Mouse (Mus musculus): Measurements from ENCODE around the gene Rbck1. TPM values are rescaled to one million over a fixed set of nuclear protein-coding genes. Genes with fewer than 3 reads are reported as not detected.
"Not testable (repeated sequence)": the region's sequence is repeated elsewhere in the genome, so short reads cannot be mapped to it uniquely, and the experiment has no call there.

Rbck1 gene
- polyA plus RNA-seq, 1 experiment from 2014 or later = 107 TPM

DNA sequence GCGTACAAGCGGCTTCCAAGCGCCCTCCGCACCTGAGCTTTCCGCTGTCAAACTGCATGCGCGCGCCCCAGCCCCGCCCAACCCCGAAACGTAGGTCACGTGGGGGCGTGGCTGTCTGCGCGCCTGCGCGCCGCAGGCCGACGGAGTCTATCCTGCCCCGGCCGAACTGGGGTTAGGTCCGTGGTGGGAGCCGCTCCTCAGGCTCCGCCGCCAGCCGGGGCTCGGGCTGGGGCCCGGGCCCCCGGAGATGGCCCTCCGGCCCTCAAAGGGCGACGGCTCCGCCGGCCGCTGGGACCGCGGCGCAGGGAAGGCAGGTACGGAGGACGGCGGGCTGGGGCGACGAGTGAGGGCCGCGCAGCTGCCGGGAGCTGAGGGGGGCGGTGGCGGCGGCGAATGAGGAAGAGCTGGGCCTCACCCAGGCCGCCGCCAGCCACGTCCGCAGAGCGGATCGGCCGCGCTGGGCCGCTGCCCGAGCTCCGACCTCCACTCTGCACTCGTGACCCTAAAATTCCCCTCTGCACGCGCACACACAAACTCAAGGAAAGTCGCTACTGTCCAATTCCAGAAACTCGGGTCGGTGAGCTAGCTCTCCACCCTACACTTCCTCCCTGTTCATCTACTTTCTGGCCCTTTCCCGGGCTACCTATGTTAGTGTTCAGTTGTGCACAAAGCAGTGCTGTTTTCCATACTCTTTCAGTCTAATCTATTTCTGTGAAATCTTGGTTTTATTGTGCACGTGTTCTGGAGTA is 38.6 kb downstream of the Rbck1 start, which contains the start of gene Tbc1d20:
Gene Tbc1d20 (plus strand): TSS at position 102 of the 749 bp plus-strand sequence.
- no peaks in the 10 kb centered on the region for H3K36me3 ChIP-seq (ENCODE audit: control insufficient read depth, insufficient read depth, low read length)
- no peaks in the 10 kb centered on the region for H3K9me3 ChIP-seq (ENCODE audit: control insufficient read depth, low read length)
- under 1% methylated on average over 49 of the region's 70 CpGs for WGBS
- H3K4me2 ChIP-seq (ENCODE audit: low read depth, low read length) = peak within 1 kb of the TSS; percentile 84
- peaks cover 23% of the 10 kb centered on the region for H3K4me1 ChIP-seq (ENCODE audit: control insufficient read depth, insufficient read depth, low read length)
- ATAC-seq (ENCODE audit: low read depth) = peak; percentile 98
- H3K4me3 ChIP-seq (ENCODE audit: low read depth, low read length) = peak within 1 kb of the TSS; percentile 89
- H3K27me3 ChIP-seq (ENCODE audit: control insufficient read depth, insufficient read depth, low read length) = no peaks in the 10 kb centered on the region
- H3K9ac ChIP-seq (replicated peaks; ENCODE audit: low read depth, low read length) = peak within 1 kb of the TSS; percentile 93
- H3K27ac ChIP-seq (ENCODE audit: low read depth, low read length) = peak within 1 kb of the TSS; percentile 77

DNA sequence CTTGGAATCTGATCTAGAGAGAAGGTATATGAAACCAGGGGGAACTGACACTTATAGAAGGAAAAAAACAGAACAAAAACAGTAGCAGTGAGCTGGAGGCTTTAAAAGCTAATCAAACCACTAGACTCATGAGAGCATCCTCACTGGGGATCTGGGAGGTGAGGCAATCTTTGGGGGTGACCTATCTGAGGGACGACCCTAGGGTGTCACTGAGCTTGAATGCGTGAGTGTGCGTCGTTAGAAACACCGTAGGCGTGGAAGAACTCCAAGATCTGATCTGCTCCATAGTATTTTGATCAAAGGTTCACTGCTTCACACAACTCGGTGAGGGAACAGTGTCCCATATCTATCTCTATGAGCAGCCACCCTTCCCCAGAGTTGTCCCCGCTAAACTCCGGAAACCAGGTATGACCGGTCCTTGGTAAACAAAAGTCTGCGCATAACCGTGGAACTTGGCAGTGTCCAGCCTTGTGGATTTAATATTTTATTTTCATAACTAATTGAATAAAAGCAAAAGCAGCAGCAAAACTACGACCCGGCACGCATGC is 39.2 kb downstream of the Rbck1 start:
- Histone ChIP-seq H3K4me2 (ENCODE audit: low read depth, low read length) (peak overlapping the region; percentile 84), H3K4me3 (ENCODE audit: low read depth, low read length) (peak overlapping the region; percentile 89), H3K9me3 (ENCODE audit: control insufficient read depth, low read length) (no peaks in the 10 kb centered on the region), H3K9ac (replicated peaks; ENCODE audit: low read depth, low read length) (peak overlapping the region; percentile 93), H3K27me3 (ENCODE audit: control insufficient read depth, insufficient read depth, low read length) (no peaks in the 10 kb centered on the region), H3K27ac (ENCODE audit: low read depth, low read length) (no peak overlapping the region), H3K36me3 (ENCODE audit: control insufficient read depth, insufficient read depth, low read length) (no peaks in the 10 kb centered on the region), H3K4me1 (ENCODE audit: control insufficient read depth, insufficient read depth, low read length) (peaks cover 23% of the 10 kb centered on the region)
- ATAC-seq (ENCODE audit: low read depth) = peak; percentile 76
- WGBS = 1% methylated on average over 15 of the region's 15 CpGs

DNA sequence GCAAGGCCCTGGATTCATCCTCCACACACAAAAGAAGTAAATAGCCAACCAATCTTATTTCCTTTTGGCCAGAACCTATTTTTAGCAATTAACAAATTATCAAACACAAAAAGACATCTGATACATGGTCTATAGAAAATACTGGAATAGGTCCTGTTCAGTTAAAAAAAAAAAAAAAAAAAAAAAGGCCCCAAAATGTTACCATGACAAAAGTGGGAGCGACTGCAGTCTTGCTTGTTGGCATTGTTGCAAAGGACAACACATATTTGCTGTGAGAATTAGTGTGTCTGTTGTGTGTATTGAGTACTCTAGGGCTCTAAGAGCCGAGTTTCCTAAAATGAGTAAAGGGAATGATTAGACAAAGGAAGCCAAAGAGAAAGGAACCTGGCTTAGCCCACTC is 40.0 kb downstream of the Rbck1 start:
- no peak overlapping the region for H3K9ac ChIP-seq (replicated peaks; ENCODE audit: low read depth, low read length)
- no peak overlapping the region for H3K4me2 ChIP-seq (ENCODE audit: low read depth, low read length)
- WGBS = 60% methylated on average over 2 of the region's 2 CpGs
- no peak for ATAC-seq (ENCODE audit: low read depth)
- no peak overlapping the region for H3K27ac ChIP-seq (ENCODE audit: low read depth, low read length)
- no peaks in the 10 kb centered on the region for H3K9me3 ChIP-seq (ENCODE audit: control insufficient read depth, low read length)
- no peak overlapping the region for H3K4me3 ChIP-seq (ENCODE audit: low read depth, low read length)
- H3K36me3 ChIP-seq (ENCODE audit: control insufficient read depth, insufficient read depth, low read length) = no peaks in the 10 kb centered on the region
- H3K27me3 ChIP-seq (ENCODE audit: control insufficient read depth, insufficient read depth, low read length) = no peaks in the 10 kb centered on the region
- peaks cover 20% of the 10 kb centered on the region for H3K4me1 ChIP-seq (ENCODE audit: control insufficient read depth, insufficient read depth, low read length)

DNA sequence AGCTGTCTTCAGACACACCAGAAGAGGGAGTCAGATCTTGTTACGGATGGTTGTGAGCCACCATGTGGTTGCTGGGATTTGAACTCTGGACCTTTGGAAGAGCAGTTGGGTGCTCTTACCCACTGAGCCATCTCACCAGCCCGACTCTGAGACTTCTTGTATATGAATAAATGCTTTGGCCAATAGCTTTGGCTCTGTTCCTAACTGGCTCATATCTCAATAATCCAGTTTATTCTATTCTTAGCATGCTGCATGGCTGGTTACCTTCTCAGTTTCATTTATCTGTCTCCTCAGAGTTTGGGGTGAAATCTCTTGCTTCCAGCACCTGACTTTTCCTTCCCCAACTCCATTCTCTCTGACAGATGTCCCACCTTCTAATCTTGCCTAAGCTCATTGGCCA is 42.8 kb downstream of the Rbck1 start:
- ATAC-seq (ENCODE audit: low read depth); H3K4me2 ChIP-seq (ENCODE audit: low read depth, low read length); H3K9me3 ChIP-seq (ENCODE audit: control insufficient read depth, low read length); H3K4me1 ChIP-seq (ENCODE audit: control insufficient read depth, insufficient read depth, low read length); H3K4me3 ChIP-seq (ENCODE audit: low read depth, low read length); H3K27ac ChIP-seq (ENCODE audit: low read depth, low read length); H3K9ac ChIP-seq (replicated peaks; ENCODE audit: low read depth, low read length); H3K27me3 ChIP-seq (ENCODE audit: control insufficient read depth, insufficient read depth, low read length); H3K36me3 ChIP-seq (ENCODE audit: control insufficient read depth, insufficient read depth, low read length): not testable (repeated sequence)
- WGBS = 86% methylated on average over 1 of the region's 2 CpGs

DNA sequence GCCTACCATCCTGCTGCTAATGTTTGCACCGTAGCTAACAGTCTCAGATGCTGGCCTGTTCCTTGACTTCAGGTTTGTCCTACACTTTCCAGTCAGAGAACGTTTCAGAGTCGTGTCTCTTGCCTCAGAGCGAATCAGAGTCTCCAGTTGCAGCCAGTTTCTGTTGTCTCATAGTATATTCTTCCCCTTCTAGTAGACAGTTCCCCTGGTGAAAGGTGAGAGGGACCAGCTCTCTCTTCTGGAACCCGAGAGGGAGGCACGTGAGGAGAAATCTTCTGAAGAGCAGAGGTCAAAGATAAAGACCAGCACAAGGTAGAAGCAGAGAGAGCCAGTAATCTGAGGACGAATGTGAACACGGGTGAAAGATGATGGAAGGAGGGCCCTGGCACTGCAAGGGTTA is 44.4 kb downstream of the Rbck1 start:
- Histone ChIP-seq H3K27ac (ENCODE audit: low read depth, low read length) (no peak overlapping the region), H3K4me1 (ENCODE audit: control insufficient read depth, insufficient read depth, low read length) (no peaks in the 10 kb centered on the region)

DNA sequence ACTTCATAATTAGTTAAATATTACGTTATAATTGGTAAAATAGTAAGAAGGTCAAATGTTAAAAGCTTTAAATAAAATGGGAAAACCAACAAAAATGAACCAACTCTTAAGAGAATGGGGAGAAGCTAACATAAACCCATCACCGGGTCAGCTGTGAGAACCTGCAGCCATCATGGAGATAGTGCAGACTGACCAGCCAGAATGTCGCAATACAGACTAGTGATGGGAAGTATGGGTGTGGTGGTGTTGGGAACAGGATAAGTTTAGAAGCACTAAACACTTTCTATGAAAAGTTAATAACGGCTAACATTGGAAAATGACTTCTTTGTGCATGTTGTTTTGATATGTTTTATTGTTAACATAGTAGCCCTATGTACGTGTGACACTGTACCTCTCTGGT is 44.9 kb downstream of the Rbck1 start:
- H3K27ac ChIP-seq (ENCODE audit: low read depth, low read length) = no peak overlapping the region
- 95% methylated on average over 5 of the region's 5 CpGs for WGBS
- no peak for ATAC-seq (ENCODE audit: low read depth)

More for the DNA sequence above, 44.4 kb downstream of the Rbck1 start:
- ATAC-seq (ENCODE audit: low read depth) = no peak
- no peak overlapping the region for H3K4me3 ChIP-seq (ENCODE audit: low read depth, low read length)
- H3K4me2 ChIP-seq (ENCODE audit: low read depth, low read length) = no peak overlapping the region
- H3K27me3 ChIP-seq (ENCODE audit: control insufficient read depth, insufficient read depth, low read length) = no peaks in the 10 kb centered on the region
- H3K9ac ChIP-seq (replicated peaks; ENCODE audit: low read depth, low read length) = no peak overlapping the region
- WGBS = 88% methylated on average over 8 of the region's 8 CpGs
- H3K36me3 ChIP-seq (ENCODE audit: control insufficient read depth, insufficient read depth, low read length) = peaks cover 21% of the 10 kb centered on the region; the same call in 1 of the 2 replicates
- no peaks in the 10 kb centered on the region for H3K9me3 ChIP-seq (ENCODE audit: control insufficient read depth, low read length)

DNA sequence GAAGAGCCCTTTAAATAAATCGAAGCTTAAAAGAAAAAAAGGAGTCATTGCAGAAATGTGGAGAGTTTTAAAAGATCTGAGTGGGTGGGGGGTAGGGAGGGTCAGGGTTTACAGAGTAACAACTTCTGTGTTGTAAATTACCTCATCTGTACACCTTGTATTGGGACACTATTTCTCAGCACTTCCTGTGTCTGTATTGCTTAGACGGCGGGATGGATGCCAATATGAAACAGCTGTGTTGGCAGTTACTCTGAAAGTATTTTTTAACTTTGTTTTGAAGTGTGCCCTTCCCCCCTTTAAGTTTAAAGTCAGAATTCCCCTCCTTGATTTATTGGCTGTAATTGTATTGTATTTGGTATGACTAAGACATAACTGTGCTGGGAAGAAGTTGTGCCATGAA is 51.0 kb downstream of the Rbck1 start:
- no peak overlapping the region for H3K4me2 ChIP-seq (ENCODE audit: low read depth, low read length)
- ATAC-seq (ENCODE audit: low read depth) = no peak
- H3K27me3 ChIP-seq (ENCODE audit: control insufficient read depth, insufficient read depth, low read length) = no peaks in the 10 kb centered on the region
- H3K9ac ChIP-seq (replicated peaks; ENCODE audit: low read depth, low read length) = no peak overlapping the region
- H3K27ac ChIP-seq (ENCODE audit: low read depth, low read length) = no peak overlapping the region
- H3K36me3 ChIP-seq (ENCODE audit: control insufficient read depth, insufficient read depth, low read length) = peaks cover 32% of the 10 kb centered on the region; the same call in 1 of the 2 replicates
- no peaks in the 10 kb centered on the region for H3K9me3 ChIP-seq (ENCODE audit: control insufficient read depth, low read length)
- 91% methylated on average over 3 of the region's 3 CpGs for WGBS
- H3K4me1 ChIP-seq (ENCODE audit: control insufficient read depth, insufficient read depth, low read length) = no peaks in the 10 kb centered on the region
- no peak overlapping the region for H3K4me3 ChIP-seq (ENCODE audit: low read depth, low read length)

More for the DNA sequence above, 44.9 kb downstream of the Rbck1 start:
- no peaks in the 10 kb centered on the region for H3K4me1 ChIP-seq (ENCODE audit: control insufficient read depth, insufficient read depth, low read length)
- no peak overlapping the region for H3K9ac ChIP-seq (replicated peaks; ENCODE audit: low read depth, low read length)
- no peaks in the 10 kb centered on the region for H3K27me3 ChIP-seq (ENCODE audit: control insufficient read depth, insufficient read depth, low read length)
- H3K9me3 ChIP-seq (ENCODE audit: control insufficient read depth, low read length) = no peaks in the 10 kb centered on the region
- peaks cover 23% of the 10 kb centered on the region; the same call in 1 of the 2 replicates for H3K36me3 ChIP-seq (ENCODE audit: control insufficient read depth, insufficient read depth, low read length)
- no peak overlapping the region for H3K4me3 ChIP-seq (ENCODE audit: low read depth, low read length)
- H3K4me2 ChIP-seq (ENCODE audit: low read depth, low read length) = no peak overlapping the region

DNA sequence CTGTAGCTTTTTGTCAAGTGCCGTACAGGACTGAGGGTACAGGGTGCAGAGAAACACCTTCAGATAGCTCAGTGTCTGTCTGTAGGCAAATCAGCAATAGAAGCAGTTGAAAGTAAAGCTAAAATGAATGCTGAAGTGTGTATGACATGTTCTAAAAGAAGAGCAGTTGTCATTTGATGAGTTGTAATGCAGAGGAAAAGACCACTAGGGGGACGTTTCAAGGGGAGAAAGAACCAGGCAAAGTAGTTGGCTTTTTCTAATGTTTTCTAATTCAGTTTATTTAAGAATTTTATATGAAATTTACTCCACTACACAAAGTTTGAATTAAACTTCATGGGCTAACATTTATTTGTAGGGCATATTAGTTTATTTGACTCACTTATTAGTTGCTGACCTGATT is 58.8 kb downstream of the Rbck1 start:
- H3K9ac ChIP-seq (replicated peaks; ENCODE audit: low read depth, low read length) = no peak overlapping the region
- WGBS = 79% methylated on average over 2 of the region's 2 CpGs
- ATAC-seq (ENCODE audit: low read depth) = no peak
- H3K27ac ChIP-seq (ENCODE audit: low read depth, low read length) = no peak overlapping the region
- H3K4me1 ChIP-seq (ENCODE audit: control insufficient read depth, insufficient read depth, low read length) = no peaks in the 10 kb centered on the region
- no peaks in the 10 kb centered on the region for H3K27me3 ChIP-seq (ENCODE audit: control insufficient read depth, insufficient read depth, low read length)
- H3K4me3 ChIP-seq (ENCODE audit: low read depth, low read length) = no peak overlapping the region
- H3K4me2 ChIP-seq (ENCODE audit: low read depth, low read length) = no peak overlapping the region
- no peaks in the 10 kb centered on the region for H3K9me3 ChIP-seq (ENCODE audit: control insufficient read depth, low read length)
- peaks cover 40% of the 10 kb centered on the region for H3K36me3 ChIP-seq (ENCODE audit: control insufficient read depth, insufficient read depth, low read length)
